29 mouse cellular contexts compared by ENCODE assay signal in genomic region chr11:67723231-67724013, GRCm38 (mm10). TPM values are rescaled to one million over a fixed set of nuclear protein-coding genes. Genes with fewer than 3 reads are reported as not detected.
A peak's percentile ranks its signal among the peaks of the same experiment; 100 is the strongest.
DNase-seq lines count a peak whose midpoint lies in the region; ATAC-seq and TF ChIP-seq lines count a peak whose summit lies in the region.
"Had no signal": no experiment of that assay in that cellular context is flagged by ENCODE, and none has a peak within 500 bp of the region (broad histone marks: within the 10 kb centered on the region; RNA-seq: fewer than 3 reads in every experiment).

No protein-coding gene starts in this region.

- no peaks in the 10 kb centered on the region for H3K9me3 ChIP-seq in forebrain, embryonic 14.5 days (replicated peaks; ENCODE audit: control insufficient read depth, low read length)
- H3K9me3 ChIP-seq: forebrain, embryonic 13.5 days; limb, embryonic 15.5 days; liver, embryonic 15.5 days; neural tube, embryonic 12.5 days had no signal

- H3K9ac ChIP-seq in forebrain, embryonic 14.5 days (ENCODE audit: low read length): no peak overlapping the region
- H3K9ac ChIP-seq: forebrain, embryonic 13.5 days; limb, embryonic 15.5 days; liver, embryonic 15.5 days; neural tube, embryonic 12.5 days had no signal

- intact Hi-C loops in left cerebral cortex, adult 2 months (cut with DNase I): no loop called here

- no peaks in the 10 kb centered on the region for H3K36me3 ChIP-seq in forebrain, embryonic 14.5 days (ENCODE audit: control insufficient read depth, insufficient read depth, low read length)
- H3K36me3 ChIP-seq: limb, embryonic 15.5 days; liver, embryonic 15.5 days; neural tube, embryonic 12.5 days had no signal

- no peak overlapping the region for H3K4me2 ChIP-seq in forebrain, embryonic 14.5 days (ENCODE audit: low read length)
- H3K4me2 ChIP-seq: forebrain, embryonic 13.5 days; limb, embryonic 15.5 days; liver, embryonic 15.5 days; midbrain, embryonic 11.5 days; neural tube, embryonic 12.5 days had no signal

- DNase-seq in right cerebral cortex, adult 18-20 months: peak; percentile 79
- no peak for DNase-seq in right cerebral cortex, postnatal 4 days
- peak; percentile 30 to 51 for DNase-seq in left cerebral cortex, adult 2 months (ENCODE audit: extremely low spot score in 1 of 2, low spot score in 2 of 2)
- DNase-seq in right cerebral cortex, postnatal 10 days (ENCODE audit: low spot score in 2 of 2): peak; percentile 50 to 62
- DNase-seq in gastrocnemius, adult 18-20 months (ENCODE audit: low spot score): no peak
- DNase-seq in forebrain, embryonic 14.5 days (ENCODE audit: low spot score): no peak
- no peak for DNase-seq in kidney, adult 18-20 months
- DNase-seq: B cell, adult 2 months; cerebellum, adult 2 months; gastrocnemius, postnatal 14 days; kidney, adult 11 months; kidney, postnatal 10 days; thymus, postnatal 36 days had no signal

- no peaks in the 10 kb centered on the region for H3K4me1 ChIP-seq in forebrain, embryonic 14.5 days (ENCODE audit: control insufficient read depth, insufficient read depth, low read length)
- H3K4me1 ChIP-seq: forebrain, embryonic 13.5 days; limb, embryonic 15.5 days; liver, embryonic 15.5 days; neural tube, embryonic 12.5 days had no signal

- WGBS in forebrain, embryonic 14.5 days: 81% methylated on average over 8 of the region's 8 CpGs

- peak overlapping the region; percentile 57 for H3K27ac ChIP-seq in left cerebral cortex, adult 2 months
- no peak overlapping the region for H3K27ac ChIP-seq in forebrain, embryonic 14.5 days (ENCODE audit: low read depth, low read length)
- H3K27ac ChIP-seq: forebrain, embryonic 13.5 days; limb, embryonic 15.5 days; neural tube, embryonic 12.5 days had no signal

- H3K27me3 ChIP-seq in forebrain, embryonic 14.5 days (replicated peaks; ENCODE audit: control insufficient read depth, insufficient read depth, low read length): no peaks in the 10 kb centered on the region
- H3K27me3 ChIP-seq: forebrain, embryonic 13.5 days; limb, embryonic 15.5 days; liver, embryonic 15.5 days; neural tube, embryonic 12.5 days had no signal

- H3K4me3 ChIP-seq in left cerebral cortex, adult 2 months: no peak overlapping the region
- H3K4me3 ChIP-seq in forebrain, embryonic 14.5 days (ENCODE audit: low read depth, low read length): no peak overlapping the region
- H3K4me3 ChIP-seq: forebrain, embryonic 13.5 days; limb, embryonic 15.5 days; liver, embryonic 15.5 days; neural tube, embryonic 12.5 days had no signal

- TF ChIP-seq CTCF in left cerebral cortex, adult 2 months (IDR thresholded peaks at IDR 0.05): no peak

- no peak for ATAC-seq in forebrain, embryonic 14.5 days
- ATAC-seq: forebrain, embryonic 13.5 days; lung, postnatal 0 days had no signal

RNA-seq across cellular contexts. Expression of gene Rcvrn, which starts 28.3 kb away (rescaled TPM):
- total RNA-seq in left cerebral cortex, adult 2 months (2021): 1 to 10 TPM in 1 of 2 experiments, under 1 TPM in 1; 0.91 to 3.2 TPM
- total RNA-seq in gastrocnemius, adult 18-20 months (2021): under 1 TPM in 1 of 2 experiments, not detected in 1; 0.21 TPM
- polyA plus RNA-seq in forebrain, embryonic 14.5 days (2014; fragmentation: Nextera tagmentation; extraction: Ambion mirVana): not detected in 2 replicates
- total RNA-seq: adrenal gland, postnatal 4 days; common myeloid progenitor, adult 5-6 weeks; gastrocnemius, postnatal 14 days; heart, adult 8-10 months; hematopoietic stem cell, adult 5-6 weeks had no signal
- polyA plus RNA-seq: embryonic facial prominence, embryonic 11.5 days; forebrain, embryonic 13.5 days; heart, embryonic 16.5 days; limb, embryonic 15.5 days; liver, embryonic 15.5 days; lung, postnatal 0 days; midbrain, embryonic 11.5 days; neural tube, embryonic 12.5 days; testis, adult 2 months had no signal

RNA-seq across cellular contexts. Expression of gene Glp2r, which starts 47.5 kb away (rescaled TPM):
- total RNA-seq in left cerebral cortex, adult 2 months (2021): 1 to 10 TPM; 1.2 to 2.0 TPM
- under 1 TPM; 0.43 to 0.59 TPM for total RNA-seq in gastrocnemius, adult 18-20 months (2021)
- 0.04 and 0.05 TPM in 2 replicates for polyA plus RNA-seq in forebrain, embryonic 14.5 days (2014; fragmentation: Nextera tagmentation; extraction: Ambion mirVana)
- total RNA-seq: common myeloid progenitor, adult 5-6 weeks; heart, adult 8-10 months; hematopoietic stem cell, adult 5-6 weeks had no signal
- polyA plus RNA-seq: embryonic facial prominence, embryonic 11.5 days; forebrain, embryonic 13.5 days; lung, postnatal 0 days; midbrain, embryonic 11.5 days; neural tube, embryonic 12.5 days had no signal

RNA-seq across cellular contexts. Expression of gene Gsg1l2, which starts 51.0 kb away (rescaled TPM):
- total RNA-seq in left cerebral cortex, adult 2 months (2021): not detected
- not detected for total RNA-seq in gastrocnemius, adult 18-20 months (2021)
- not detected in 2 replicates for polyA plus RNA-seq in forebrain, embryonic 14.5 days (2014; fragmentation: Nextera tagmentation; extraction: Ambion mirVana)
- total RNA-seq: adrenal gland, adult 18-20 months; adrenal gland, postnatal 4 days; common myeloid progenitor, adult 5-6 weeks; gastrocnemius, postnatal 14 days; heart, adult 8-10 months; hematopoietic stem cell, adult 5-6 weeks; layer of hippocampus, adult 18-20 months; left cerebral cortex, adult 8-10 months had no signal
- polyA plus RNA-seq: cerebellum, adult 2 months; embryonic facial prominence, embryonic 11.5 days; forebrain, embryonic 13.5 days; heart, embryonic 16.5 days; limb, embryonic 15.5 days; liver, embryonic 15.5 days; lung, postnatal 0 days; midbrain, embryonic 11.5 days; neural tube, embryonic 12.5 days; testis, adult 2 months had no signal

Comparison
In these comparisons a context has a peak if more than half of its experiments do, and no peak if none do; other contexts are left out.
1. DNase-seq: peak in right cerebral cortex, adult 18-20 months (single experiment), left cerebral cortex, adult 2 months (2 of 2) and right cerebral cortex, postnatal 10 days (2 of 2); none in right cerebral cortex, postnatal 4 days (single experiment), gastrocnemius, adult 18-20 months (single experiment), forebrain, embryonic 14.5 days (single experiment) and kidney, adult 18-20 months (single experiment).